ENCODE assay signal across 9 mouse cellular contexts in genomic region chr8:127495226-127495780, GRCm38 (mm10).
A peak's percentile ranks its signal among the peaks of the same experiment; 100 is the strongest.
DNase-seq lines count a peak whose midpoint lies in the region; ATAC-seq and TF ChIP-seq lines count a peak whose summit lies in the region.
"Had no signal": no experiment of that assay in that cellular context is flagged by ENCODE, and none has a peak within 500 bp of the region (broad histone marks: within the 10 kb centered on the region; RNA-seq: fewer than 3 reads in every experiment).

No protein-coding gene starts in this region.

- intact Hi-C loops in left cerebral cortex, adult 2 months (cut with DNase I): no loop called here

- WGBS in forebrain, embryonic 11.5 days: 59% methylated on average over 4 of the region's 4 CpGs
- 65% methylated on average over 4 of the region's 4 CpGs for WGBS in forebrain, embryonic 12.5 days
- 57% methylated on average over 4 of the region's 4 CpGs for WGBS in midbrain, embryonic 11.5 days
- 63% methylated on average over 4 of the region's 4 CpGs for WGBS in midbrain, embryonic 16.5 days

- DNase-seq in forebrain, embryonic 11.5 days (ENCODE audit: low spot score): peak; percentile 58
- DNase-seq in midbrain, embryonic 11.5 days (ENCODE audit: low spot score, missing footprints): peak; percentile 88
- DNase-seq in kidney, postnatal 36 days: peak; percentile 26 to 65
- peak; percentile 76 for DNase-seq in thymus, postnatal 4 days
- no peak for DNase-seq in left cerebral cortex, adult 2 months (ENCODE audit: extremely low spot score in 1 of 2, low spot score in 2 of 2)
- no peak for DNase-seq in cerebellum, adult 8-10 months

- no peak overlapping the region for H3K4me2 ChIP-seq in forebrain, embryonic 11.5 days (ENCODE audit: low read depth, low read length, severe bottlenecking)
- no peak overlapping the region for H3K4me2 ChIP-seq in forebrain, embryonic 12.5 days
- no peak overlapping the region for H3K4me2 ChIP-seq in midbrain, embryonic 11.5 days
- H3K4me2 ChIP-seq in midbrain, embryonic 16.5 days (ENCODE audit: low read length): no peak overlapping the region
- H3K4me2 ChIP-seq: embryonic facial prominence, embryonic 15.5 days had no signal

- no peaks in the 10 kb centered on the region for H3K36me3 ChIP-seq in forebrain, embryonic 11.5 days (ENCODE audit: control insufficient read depth, insufficient read depth, low read length)
- H3K36me3 ChIP-seq in forebrain, embryonic 12.5 days (replicated peaks): no peaks in the 10 kb centered on the region
- H3K36me3 ChIP-seq in midbrain, embryonic 11.5 days (ENCODE audit: control insufficient read depth, insufficient read depth, low read length): no peaks in the 10 kb centered on the region
- H3K36me3 ChIP-seq in midbrain, embryonic 16.5 days (ENCODE audit: control insufficient read depth, insufficient read depth, low read length): no peaks in the 10 kb centered on the region
- H3K36me3 ChIP-seq: embryonic facial prominence, embryonic 15.5 days had no signal

- no peaks in the 10 kb centered on the region for H3K27me3 ChIP-seq in forebrain, embryonic 11.5 days (ENCODE audit: control insufficient read depth, insufficient read depth, low read length)
- H3K27me3 ChIP-seq in forebrain, embryonic 12.5 days: no peaks in the 10 kb centered on the region
- no peaks in the 10 kb centered on the region for H3K27me3 ChIP-seq in midbrain, embryonic 11.5 days (ENCODE audit: control insufficient read depth, insufficient read depth, low read length)
- H3K27me3 ChIP-seq in midbrain, embryonic 16.5 days (ENCODE audit: control insufficient read depth, insufficient read depth, low read depth, low read length): no peaks in the 10 kb centered on the region
- H3K27me3 ChIP-seq: embryonic facial prominence, embryonic 15.5 days had no signal

- no peaks in the 10 kb centered on the region for H3K9me3 ChIP-seq in forebrain, embryonic 11.5 days (ENCODE audit: control insufficient read depth, low read length)
- no peaks in the 10 kb centered on the region for H3K9me3 ChIP-seq in forebrain, embryonic 12.5 days
- no peaks in the 10 kb centered on the region for H3K9me3 ChIP-seq in midbrain, embryonic 11.5 days (ENCODE audit: control insufficient read depth, low read length)
- no peaks in the 10 kb centered on the region for H3K9me3 ChIP-seq in midbrain, embryonic 16.5 days (replicated peaks; ENCODE audit: control insufficient read depth, low read length, poor library complexity, severe bottlenecking)
- H3K9me3 ChIP-seq: embryonic facial prominence, embryonic 15.5 days had no signal

- H3K4me1 ChIP-seq in forebrain, embryonic 11.5 days (replicated peaks; ENCODE audit: control insufficient read depth, insufficient read depth, low read length): peaks cover 5% of the 10 kb centered on the region
- peaks cover 30% of the 10 kb centered on the region for H3K4me1 ChIP-seq in forebrain, embryonic 12.5 days
- peaks cover 24% of the 10 kb centered on the region for H3K4me1 ChIP-seq in midbrain, embryonic 11.5 days (ENCODE audit: control insufficient read depth, insufficient read depth, low read length)
- H3K4me1 ChIP-seq in midbrain, embryonic 16.5 days (ENCODE audit: control insufficient read depth, insufficient read depth, low read length): peaks cover 21% of the 10 kb centered on the region

- H3K4me3 ChIP-seq in forebrain, embryonic 11.5 days (ENCODE audit: low read depth, low read length): no peak overlapping the region
- no peak overlapping the region for H3K4me3 ChIP-seq in forebrain, embryonic 12.5 days (replicated peaks)
- H3K4me3 ChIP-seq in midbrain, embryonic 11.5 days (ENCODE audit: low read depth, low read length): no peak overlapping the region
- no peak overlapping the region for H3K4me3 ChIP-seq in midbrain, embryonic 16.5 days (ENCODE audit: low read depth, low read length)
- no peak overlapping the region for H3K4me3 ChIP-seq in left cerebral cortex, adult 2 months
- H3K4me3 ChIP-seq: embryonic facial prominence, embryonic 15.5 days had no signal

- H3K27ac ChIP-seq in forebrain, embryonic 11.5 days (ENCODE audit: low read depth, low read length): no peak overlapping the region
- H3K27ac ChIP-seq in forebrain, embryonic 12.5 days: no peak overlapping the region
- no peak overlapping the region for H3K27ac ChIP-seq in midbrain, embryonic 11.5 days (ENCODE audit: low read depth, low read length)
- no peak overlapping the region for H3K27ac ChIP-seq in midbrain, embryonic 16.5 days (ENCODE audit: low read length)
- no peak overlapping the region for H3K27ac ChIP-seq in left cerebral cortex, adult 2 months
- H3K27ac ChIP-seq: embryonic facial prominence, embryonic 15.5 days had no signal

- no peak overlapping the region for H3K9ac ChIP-seq in forebrain, embryonic 11.5 days (ENCODE audit: low read length)
- H3K9ac ChIP-seq in forebrain, embryonic 12.5 days: no peak overlapping the region
- H3K9ac ChIP-seq in midbrain, embryonic 11.5 days (ENCODE audit: low read length): no peak overlapping the region
- no peak overlapping the region for H3K9ac ChIP-seq in midbrain, embryonic 16.5 days (ENCODE audit: low read depth, low read length)
- H3K9ac ChIP-seq: embryonic facial prominence, embryonic 15.5 days had no signal

- ATAC-seq in forebrain, embryonic 11.5 days (replicated peaks; ENCODE audit: low FRiP score): 0 out of 2 replicates have a peak, but pooled peaks have one; percentile 27
- ATAC-seq in forebrain, embryonic 12.5 days (ENCODE audit: low FRiP score): no peak; the same call in 1 of the 2 replicates
- no peak for ATAC-seq in midbrain, embryonic 11.5 days (ENCODE audit: low FRiP score)
- ATAC-seq in midbrain, embryonic 16.5 days: no peak

- no peak for TF ChIP-seq CTCF in left cerebral cortex, adult 2 months (IDR thresholded peaks at IDR 0.05)

Comparison
In these comparisons a context has a peak if more than half of its experiments do, and no peak if none do; other contexts are left out.
1. DNase-seq: peak in forebrain, embryonic 11.5 days (single experiment), midbrain, embryonic 11.5 days (single experiment), kidney, postnatal 36 days (2 of 2) and thymus, postnatal 4 days (single experiment); none in left cerebral cortex, adult 2 months (0 of 2) and cerebellum, adult 8-10 months (single experiment).